Mouse (Mus musculus) adrenal gland, adult 18-20 months (tissue): ENCODE measurements around the gene Ttk. TPM values are rescaled to one million over a fixed set of nuclear protein-coding genes. Genes with fewer than 3 reads are reported as not detected.

Experiments used
- DNase-seq, 2 experiments: peaks; one replicate each; pipeline ENCODE4 v3.0.0; 2021 to 2022; ENCODE audit warnings: low spot score in 2 of 2
- long read RNA-seq, 2 experiments: library from polyadenylated mRNA; stranded (forward); transcript quantifications; one replicate each; pipeline ENCODE4 v2.0.0; 2021
- total RNA-seq, 2 experiments: library from RNA; stranded (reverse); gene quantifications; 1 replicate in 1 of 2; 2 replicates in 1 of 2; pipeline ENCODE4 v1.2.3; 2021

The Ttk gene
- total RNA-seq = 1 to 10 TPM in 1 of 2 experiments, under 1 TPM in 1; 0.26 to 2.5 TPM
- long read RNA-seq, experiment 1 = 0 reads
- long read RNA-seq, experiment 2, partial matches to known transcripts = 0 of 3 reads
- long read RNA-seq, experiment 2, other reads (novel, unspliced or antisense) = 2 of 3 reads

GRCm38 (mm10) chr9:83833811-83834747 lies at the start of gene Ttk:
Gene Ttk, plus strand, starts transcription at chr9:83834689.
- DNase-seq = peak; percentile 82 to 84

- DNase-seq = no peak
Observed at GRCm38 (mm10) chr9:83785501-83785900, 49.0 kb upstream of the Ttk start.

- no peak for DNase-seq
Observed at GRCm38 (mm10) chr9:83789326-83789725, 45.2 kb upstream of the Ttk start.

DNA sequence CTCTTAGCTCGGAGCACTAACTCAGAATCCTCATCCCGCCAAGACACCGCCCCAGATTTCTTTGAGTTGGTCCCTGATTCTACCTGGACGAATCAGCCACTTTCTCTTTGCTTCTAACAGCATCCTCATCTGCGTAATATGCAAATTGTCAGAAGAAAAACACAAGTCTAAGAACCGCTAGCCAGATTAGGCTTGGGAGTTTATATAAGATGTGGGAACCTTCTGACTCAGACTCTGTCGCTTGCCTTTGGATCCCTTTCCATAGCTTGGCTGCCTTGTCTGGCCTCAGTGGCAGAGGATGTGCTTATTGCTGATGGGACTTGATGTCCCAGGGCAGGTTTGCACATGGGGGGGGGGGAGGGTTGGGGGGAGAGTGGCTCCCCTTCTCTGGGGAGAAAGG lies 37.6 kb upstream of the Ttk start:
- no peak for DNase-seq

- no peak for DNase-seq
Observed at GRCm38 (mm10) chr9:83797898-83798297, 36.6 kb upstream of the Ttk start.

DNA sequence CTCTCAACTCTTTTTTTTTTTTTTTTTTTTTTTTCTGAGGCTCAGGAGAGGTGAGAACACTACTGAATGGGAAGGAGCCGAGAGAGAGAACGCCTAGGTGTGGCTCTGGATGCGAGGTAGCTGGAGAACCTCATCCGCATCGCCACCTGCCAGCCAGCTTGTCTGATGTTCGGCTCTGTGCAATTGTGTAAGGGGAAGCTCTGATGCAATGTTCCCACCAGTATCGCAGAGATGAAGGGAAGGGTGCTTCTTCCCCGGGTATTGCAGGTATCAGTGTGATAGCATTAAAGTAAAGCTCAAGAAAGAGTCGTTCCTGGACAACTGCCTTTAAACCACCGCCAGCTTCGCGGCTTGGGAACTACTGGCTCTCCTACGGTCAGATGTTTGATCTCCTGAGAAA lies 30.1 kb upstream of the Ttk start:
- no peak for DNase-seq

DNA sequence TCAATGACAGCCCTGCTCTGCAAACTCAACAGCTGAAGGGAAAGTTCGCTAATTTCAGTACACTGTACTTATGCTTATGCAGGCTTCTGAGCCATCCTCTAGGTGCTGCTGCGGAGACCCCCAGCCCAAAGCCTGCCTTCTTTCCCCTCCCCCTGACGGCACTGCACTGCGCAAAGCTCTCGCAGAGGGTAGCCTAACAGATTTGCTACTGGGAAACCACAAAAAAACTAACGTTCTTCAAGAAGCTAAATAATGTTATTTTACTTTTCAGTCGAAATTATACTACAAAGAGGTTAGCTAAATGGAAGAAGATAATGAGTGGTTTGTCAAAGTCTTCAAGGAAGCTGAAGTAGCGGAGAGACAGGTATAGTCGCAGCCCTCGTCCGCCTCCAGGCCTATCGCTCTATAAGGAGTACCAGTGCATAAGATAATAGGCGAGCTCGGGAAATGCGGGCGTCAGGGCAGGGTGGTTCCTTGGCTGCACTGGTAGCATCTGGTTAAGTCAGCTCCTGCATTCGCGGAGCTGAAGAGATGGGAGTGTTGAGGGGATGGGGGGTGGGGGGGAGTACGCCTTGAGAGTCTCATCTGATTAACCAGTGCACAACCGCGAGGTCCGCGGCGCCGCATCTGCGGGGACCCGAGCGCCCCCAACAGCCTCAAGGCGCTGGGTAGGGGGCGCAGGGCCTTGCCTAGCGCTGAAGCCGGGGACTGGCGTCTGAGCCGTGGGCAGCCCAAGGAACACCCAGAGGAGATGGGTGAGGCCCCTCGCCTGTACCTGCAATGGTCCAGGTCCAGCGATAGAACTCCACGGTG lies 29.1 kb upstream of the Ttk start:
- DNase-seq = no peak

- DNase-seq = peak; percentile 47 to 51
Observed at GRCm38 (mm10) chr9:83805977-83806815, 28.3 kb upstream of the Ttk start, which contains the start of gene Elovl4. Gene Elovl4, minus strand, starts transcription at chr9:83806277.

DNA sequence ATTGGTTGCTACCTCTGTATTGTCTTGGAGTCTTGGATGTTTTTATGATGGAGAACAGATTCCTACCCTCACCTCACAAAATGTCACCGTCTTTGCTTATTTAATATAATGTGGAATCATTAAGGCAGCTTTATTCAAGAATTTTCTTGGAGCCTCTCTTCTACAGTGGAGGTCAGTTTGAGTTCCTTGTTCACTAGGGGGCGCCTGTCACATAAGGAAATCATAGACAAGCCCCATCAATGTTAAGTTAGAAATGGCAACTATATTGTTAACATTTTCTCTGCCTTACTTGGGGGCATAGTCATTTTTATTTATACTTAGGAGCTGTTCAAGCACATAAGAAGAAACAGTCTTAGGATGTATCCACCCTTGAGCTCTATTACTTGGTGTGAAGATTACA lies 26.9 kb upstream of the Ttk start:
- peak; percentile 26 to 32 for DNase-seq

DNA sequence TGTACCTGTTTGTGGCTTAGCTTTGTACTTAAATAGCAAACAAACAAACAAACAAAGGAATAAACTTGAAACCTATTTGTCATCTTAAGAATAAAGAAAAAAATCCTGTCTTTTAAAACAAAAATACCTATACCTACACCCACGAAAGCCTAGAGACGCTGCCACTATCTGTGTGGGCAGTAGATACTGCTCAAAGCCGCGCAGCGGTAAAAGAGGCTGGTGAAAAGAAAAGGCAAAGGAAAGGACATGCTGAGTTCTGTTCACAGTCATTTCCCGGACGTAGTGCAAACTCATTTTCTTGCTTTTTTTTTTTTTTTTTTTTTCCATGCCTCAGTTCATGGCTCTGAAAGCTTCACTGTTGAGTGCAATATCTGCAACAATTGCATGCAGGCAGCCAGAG lies 15.3 kb upstream of the Ttk start:
- DNase-seq = no peak

GRCm38 (mm10) chr9:83820976-83821375 lies 13.5 kb upstream of the Ttk start:
- peak in 1 of 2 experiments; percentile 11 for DNase-seq

DNA sequence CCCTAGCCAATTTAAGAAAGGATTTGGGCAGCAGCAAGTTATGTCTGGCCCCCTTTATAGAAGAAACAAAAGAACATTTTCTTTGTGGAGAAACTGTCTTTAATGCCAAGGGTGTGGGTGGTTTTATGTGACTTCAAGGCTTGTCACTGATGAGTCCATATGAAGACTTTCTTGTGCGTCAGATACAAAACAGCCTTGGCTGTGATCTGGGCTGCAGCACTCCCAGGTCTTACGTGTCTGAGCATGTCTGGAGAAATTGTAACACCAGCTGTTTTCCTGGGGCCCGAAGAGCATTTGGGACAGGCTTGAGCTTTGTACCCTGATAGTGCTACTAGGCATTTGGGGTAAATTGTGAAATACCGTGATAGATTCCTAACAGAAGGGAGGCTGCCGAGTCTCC lies 11.6 kb upstream of the Ttk start:
- DNase-seq = no peak

DNA sequence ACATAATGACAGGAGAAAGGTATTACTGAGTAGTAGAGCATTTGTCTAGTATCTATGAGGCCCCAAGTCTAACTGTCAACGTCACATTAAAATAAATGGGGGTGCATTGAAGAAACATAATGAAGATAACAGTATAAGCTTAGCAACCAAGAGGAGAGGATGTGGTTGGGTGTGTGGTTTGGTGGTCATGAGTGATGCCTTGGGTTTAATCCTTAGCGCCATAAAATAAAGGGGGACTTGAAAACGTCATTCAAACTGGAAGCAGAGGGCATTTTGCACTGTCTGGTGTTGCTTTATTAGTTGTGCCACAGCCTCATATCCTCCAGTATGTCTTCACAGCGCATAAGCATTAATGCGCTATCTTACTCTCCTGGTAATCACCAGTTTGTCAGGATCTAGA lies 4.6 kb upstream of the Ttk start:
- no peak for DNase-seq

DNA sequence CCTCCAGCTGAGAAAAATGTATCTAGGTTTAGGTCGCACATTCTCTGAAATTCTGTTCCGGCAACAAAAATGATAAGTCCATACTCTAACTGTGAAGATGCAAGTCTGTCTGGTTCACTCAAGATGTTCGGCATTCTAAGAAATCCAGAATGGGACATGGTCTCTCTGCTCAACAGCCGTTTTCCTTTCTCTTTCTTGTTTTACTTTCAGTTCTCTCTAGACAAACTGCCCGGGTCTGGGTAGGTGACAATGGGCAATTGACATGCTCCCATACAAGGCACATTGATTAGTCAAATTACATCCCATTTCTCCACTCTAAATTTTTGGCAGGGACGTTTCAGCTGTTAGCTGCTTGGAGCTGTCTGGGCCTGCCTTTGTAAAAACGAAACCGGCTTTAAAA lies 3.3 kb upstream of the Ttk start:
- no peak for DNase-seq

DNA sequence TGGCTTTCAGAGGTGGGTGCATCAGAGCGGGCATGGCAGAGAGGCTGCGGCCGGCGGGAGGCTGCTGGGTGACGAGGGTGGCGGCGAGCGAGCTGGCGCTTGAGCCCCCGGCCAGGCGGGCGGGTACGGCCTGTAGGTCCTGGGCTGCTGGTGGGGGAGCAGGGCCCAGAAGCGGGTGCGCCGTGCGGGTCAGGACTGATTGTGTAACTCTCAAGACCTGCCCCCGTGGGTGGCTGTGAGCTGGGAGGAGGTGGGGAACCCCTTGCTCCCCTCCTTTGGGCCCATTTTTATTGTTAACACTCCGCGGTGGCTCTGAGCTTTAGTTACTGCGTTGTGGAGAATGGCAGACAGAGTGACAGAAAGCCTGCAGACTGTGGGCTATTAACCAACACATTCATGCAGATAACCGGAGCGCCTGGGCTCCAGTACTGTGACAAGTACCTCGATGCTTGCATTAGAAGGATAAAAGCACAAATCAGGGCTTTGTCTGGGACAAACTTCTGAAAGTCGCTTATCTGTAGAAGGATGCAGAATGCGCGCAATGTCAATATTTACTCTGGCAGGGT lies 342 bp downstream of the Ttk start:
- DNase-seq = no peak

- no peak for DNase-seq
Observed at GRCm38 (mm10) chr9:83852464-83852863, 18.0 kb downstream of the Ttk start.

GRCm38 (mm10) chr9:83865165-83865564 lies 30.7 kb downstream of the Ttk start:
- no peak for DNase-seq

GRCm38 (mm10) chr9:83882191-83882590 lies 47.7 kb downstream of the Ttk start:
- DNase-seq = no peak

GRCm38 (mm10) chr9:83886149-83886548 lies 51.7 kb downstream of the Ttk start:
- no peak for DNase-seq

DNA sequence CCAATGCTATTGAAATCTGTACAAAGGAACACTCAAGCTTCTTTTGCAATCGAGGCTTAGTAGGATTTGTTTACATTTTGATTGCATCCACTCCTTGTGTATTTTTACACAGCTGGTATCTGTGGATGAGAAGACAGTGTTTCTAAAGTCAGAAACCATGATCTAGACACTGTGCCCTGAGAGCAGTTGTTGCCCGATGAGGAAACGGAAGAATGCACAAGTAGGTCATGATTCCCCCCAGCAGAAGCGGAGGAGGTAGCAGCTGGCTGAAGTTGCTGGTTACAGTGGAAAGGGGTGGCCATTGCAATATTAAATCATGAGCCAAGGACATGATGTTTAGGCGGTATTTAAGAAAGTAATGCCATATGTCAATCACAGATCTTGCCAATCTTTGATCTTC lies 53.7 kb downstream of the Ttk start:
- DNase-seq = no peak

- DNase-seq = no peak
Observed at GRCm38 (mm10) chr9:83893073-83893472, 58.6 kb downstream of the Ttk start.
